Mouse (Mus musculus): Measurements from ENCODE around the gene Sptbn4. TPM values are rescaled to one million over a fixed set of nuclear protein-coding genes. Genes with fewer than 3 reads are reported as not detected.

Gene Sptbn4
- polyA plus RNA-seq, 1 experiment from 2014 or later: 0.33 TPM

DNA sequence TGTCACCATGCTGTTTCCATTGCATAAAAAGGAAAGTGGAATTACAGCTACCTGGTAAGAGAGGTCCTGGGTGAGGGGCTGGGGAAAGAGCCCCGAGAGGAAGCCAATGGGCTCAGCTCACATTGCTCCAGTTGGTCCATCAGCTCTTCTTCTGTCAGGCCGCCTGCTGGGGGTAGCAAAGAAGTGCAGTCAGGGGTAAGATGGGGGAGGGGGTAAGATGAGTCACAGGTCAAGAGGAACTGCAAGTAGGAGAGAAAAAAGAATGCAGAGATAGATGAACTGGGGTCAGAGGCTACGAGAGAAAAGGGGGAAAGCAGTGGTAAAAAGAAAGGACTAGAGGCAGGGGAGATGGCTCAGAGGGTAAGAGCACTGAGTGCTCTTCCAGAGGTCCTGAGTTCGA is 104.9 kb downstream of the Sptbn4 start:
- Histone ChIP-seq H3K4me3 (no peak overlapping the region), H3K36me3 (peaks cover 62% of the 10 kb centered on the region), H3K27ac (no peak overlapping the region), H3K27me3 (ENCODE audit: insufficient read depth, poor library complexity, severe bottlenecking) (peaks cover 22% of the 10 kb centered on the region), H3K4me1 (replicated peaks) (peaks cover 19% of the 10 kb centered on the region), H3K9me3 (no peaks in the 10 kb centered on the region)
- WGBS: 25% methylated on average over 4 of the region's 4 CpGs
- no peak for DNase-seq (ENCODE audit: low spot score)

- Histone ChIP-seq H3K9me3 (no peaks in the 10 kb centered on the region), H3K4me3 (peak overlapping the region; percentile 24), H3K36me3 (peaks cover 31% of the 10 kb centered on the region), H3K27me3 (ENCODE audit: insufficient read depth, poor library complexity, severe bottlenecking) (peaks cover 52% of the 10 kb centered on the region), H3K4me1 (replicated peaks) (peaks cover 30% of the 10 kb centered on the region), H3K27ac (no peak overlapping the region)
- no peak for DNase-seq (ENCODE audit: low spot score)
- 28% methylated on average over 7 of the region's 7 CpGs for WGBS
These were observed 108.0 kb downstream of the Sptbn4 start for GRCm38 (mm10) chr7:27339519-27339918.

DNA sequence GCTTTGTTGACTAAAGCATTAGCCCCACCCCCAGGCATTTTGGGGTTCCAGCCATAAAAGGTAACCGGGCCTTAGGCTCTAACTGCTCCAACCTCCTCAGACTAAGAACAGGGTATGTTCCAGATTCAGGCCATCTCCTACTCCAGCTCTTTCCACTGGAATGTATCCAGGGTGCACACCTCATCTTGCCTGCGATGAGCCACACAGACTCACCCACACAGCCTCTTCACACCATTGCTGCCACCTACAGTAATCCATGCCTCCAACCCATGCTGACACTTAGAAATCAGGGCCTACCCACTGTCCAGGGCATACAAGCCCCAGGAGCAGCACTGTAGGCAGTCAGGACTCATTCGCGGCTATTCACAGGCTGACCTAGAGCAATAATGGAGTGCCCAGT is 108.4 kb downstream of the Sptbn4 start:
- H3K27me3 ChIP-seq (ENCODE audit: insufficient read depth, poor library complexity, severe bottlenecking): peaks cover 56% of the 10 kb centered on the region
- no peak overlapping the region for H3K27ac ChIP-seq
- peak overlapping the region; percentile 24 for H3K4me3 ChIP-seq
- peaks cover 34% of the 10 kb centered on the region for H3K4me1 ChIP-seq (replicated peaks)
- peaks cover 27% of the 10 kb centered on the region for H3K36me3 ChIP-seq
- no peak for DNase-seq (ENCODE audit: low spot score)
- WGBS: 69% methylated on average over 4 of the region's 4 CpGs
- no peaks in the 10 kb centered on the region for H3K9me3 ChIP-seq

GRCm38 (mm10) chr7:27337175-27337853 is 110.2 kb downstream of the Sptbn4 start, which contains the start of gene Ltbp4:
Gene Ltbp4, minus strand, starts transcription at chr7:27337692.
- Histone ChIP-seq H3K4me1 (replicated peaks) (peaks cover 52% of the 10 kb centered on the region), H3K9me3 (no peaks in the 10 kb centered on the region), H3K36me3 (peaks cover 11% of the 10 kb centered on the region), H3K27me3 (ENCODE audit: insufficient read depth, poor library complexity, severe bottlenecking) (peaks cover 74% of the 10 kb centered on the region), H3K4me3 (peak within 1 kb of the TSS; percentile 58), H3K27ac (peak within 1 kb of the TSS; percentile 71)
- WGBS: under 1% methylated on average over 36 of the region's 36 CpGs
- DNase-seq (ENCODE audit: low spot score): peak; percentile 77

GRCm38 (mm10) chr7:27335928-27336823 is 111.3 kb downstream of the Sptbn4 start:
- peaks cover 57% of the 10 kb centered on the region for H3K4me1 ChIP-seq (replicated peaks)
- DNase-seq (ENCODE audit: low spot score): peak; percentile 91
- 0 out of 2 replicates have a peak, but pooled peaks cover under 1% of the 10 kb centered on the region for H3K36me3 ChIP-seq
- H3K27ac ChIP-seq: peak overlapping the region; percentile 71
- under 1% methylated on average over 47 of the region's 47 CpGs for WGBS
- no peaks in the 10 kb centered on the region for H3K9me3 ChIP-seq
- H3K27me3 ChIP-seq (ENCODE audit: insufficient read depth, poor library complexity, severe bottlenecking): peaks cover 86% of the 10 kb centered on the region
- H3K4me3 ChIP-seq: peak overlapping the region; percentile 58

DNA sequence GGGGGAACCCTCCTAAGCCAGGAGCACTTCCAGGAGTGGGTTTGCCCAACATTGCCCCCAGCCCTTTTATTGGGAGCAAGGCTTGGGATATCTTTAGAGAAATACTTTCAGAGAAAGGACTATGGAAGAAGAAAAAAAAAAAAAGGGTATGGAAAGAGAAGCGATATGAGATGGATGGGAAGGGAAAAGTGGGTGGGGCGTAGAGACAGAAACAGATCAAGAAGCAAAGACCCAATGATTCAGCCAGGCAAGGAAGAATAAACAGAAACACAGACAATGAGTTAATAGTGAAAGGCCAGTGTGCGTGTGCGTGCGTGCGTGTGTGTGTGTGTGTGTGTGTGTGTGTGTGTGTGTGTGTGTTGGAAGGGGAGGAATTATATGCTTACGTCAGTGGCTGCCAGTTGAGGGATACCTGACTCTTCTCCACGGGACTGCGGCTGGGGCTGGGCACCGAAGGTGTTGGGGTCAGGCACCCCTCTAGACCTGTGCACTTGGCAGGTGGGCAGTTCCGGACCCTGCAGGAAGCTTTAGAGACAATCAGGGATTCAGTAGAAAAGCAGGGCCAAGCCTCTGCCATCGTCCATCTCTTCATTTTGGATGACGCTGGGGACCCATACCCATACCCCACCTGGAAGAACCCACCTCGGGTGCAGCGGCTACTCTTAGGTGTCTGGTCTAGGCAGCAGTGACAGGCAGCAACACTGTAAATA is 112.3 kb downstream of the Sptbn4 start:
- no peaks in the 10 kb centered on the region for H3K9me3 ChIP-seq
- WGBS: 58% methylated on average over 15 of the region's 15 CpGs
- H3K36me3 ChIP-seq: no peaks in the 10 kb centered on the region
- peak overlapping the region; percentile 55; the same call in 1 of the 2 replicates for H3K4me3 ChIP-seq
- DNase-seq (ENCODE audit: low spot score): no peak
- H3K27ac ChIP-seq: no peak overlapping the region
- peaks cover 96% of the 10 kb centered on the region for H3K27me3 ChIP-seq (ENCODE audit: insufficient read depth, poor library complexity, severe bottlenecking)
- H3K4me1 ChIP-seq (replicated peaks): peaks cover 66% of the 10 kb centered on the region

GRCm38 (mm10) chr7:27334405-27334911 is 113.0 kb downstream of the Sptbn4 start:
- Histone ChIP-seq H3K9me3 (no peaks in the 10 kb centered on the region), H3K27me3 (ENCODE audit: insufficient read depth, poor library complexity, severe bottlenecking) (peaks cover 100% of the 10 kb centered on the region), H3K27ac (no peak overlapping the region), H3K4me3 (peak overlapping the region; percentile 55), H3K36me3 (no peaks in the 10 kb centered on the region), H3K4me1 (replicated peaks) (peaks cover 69% of the 10 kb centered on the region)
- no peak for DNase-seq (ENCODE audit: low spot score)
- 2% methylated on average over 32 of the region's 32 CpGs for WGBS

- WGBS: 5% methylated on average over 66 of the region's 77 CpGs
These were observed 114.1 kb downstream of the Sptbn4 start for GRCm38 (mm10) chr7:27333316-27333941.

GRCm38 (mm10) chr7:27332353-27333199 is 114.9 kb downstream of the Sptbn4 start:
- peak; percentile 81 for DNase-seq (ENCODE audit: low spot score)
- WGBS: 1% methylated on average over 39 of the region's 39 CpGs

More at GRCm38 (mm10) chr7:27333316-27333941, 114.1 kb downstream of the Sptbn4 start:
- no peaks in the 10 kb centered on the region for H3K36me3 ChIP-seq
- H3K9me3 ChIP-seq: no peaks in the 10 kb centered on the region
- H3K27ac ChIP-seq: 0 out of 2 replicates have a peak overlapping the region, but pooled peaks have one; percentile 40
- H3K27me3 ChIP-seq (ENCODE audit: insufficient read depth, poor library complexity, severe bottlenecking): peaks cover 100% of the 10 kb centered on the region
- H3K4me1 ChIP-seq (replicated peaks): peaks cover 75% of the 10 kb centered on the region
- DNase-seq (ENCODE audit: low spot score): peak; percentile 26
- peak overlapping the region; percentile 55 for H3K4me3 ChIP-seq

GRCm38 (mm10) chr7:27331854-27332253 is 115.6 kb downstream of the Sptbn4 start:
- H3K4me3 ChIP-seq: 0 out of 2 replicates have a peak overlapping the region, but pooled peaks have one; percentile 55
- H3K27me3 ChIP-seq (ENCODE audit: insufficient read depth, poor library complexity, severe bottlenecking): peaks cover 100% of the 10 kb centered on the region
- H3K4me1 ChIP-seq (replicated peaks): peaks cover 64% of the 10 kb centered on the region
- no peaks in the 10 kb centered on the region for H3K36me3 ChIP-seq
- H3K27ac ChIP-seq: no peak overlapping the region
- H3K9me3 ChIP-seq: no peaks in the 10 kb centered on the region
- no peak for DNase-seq (ENCODE audit: low spot score)
- 9% methylated on average over 8 of the region's 8 CpGs for WGBS

More at GRCm38 (mm10) chr7:27332353-27333199, 114.9 kb downstream of the Sptbn4 start:
- Histone ChIP-seq H3K9me3 (no peaks in the 10 kb centered on the region), H3K27ac (no peak overlapping the region), H3K27me3 (ENCODE audit: insufficient read depth, poor library complexity, severe bottlenecking) (peaks cover 100% of the 10 kb centered on the region), H3K36me3 (no peaks in the 10 kb centered on the region), H3K4me1 (replicated peaks) (peaks cover 71% of the 10 kb centered on the region), H3K4me3 (peak overlapping the region; percentile 55)

GRCm38 (mm10) chr7:27331541-27331851 is 116.0 kb downstream of the Sptbn4 start:
- 5% methylated on average over 8 of the region's 8 CpGs for WGBS
- Histone ChIP-seq H3K9me3 (no peaks in the 10 kb centered on the region), H3K4me1 (replicated peaks) (peaks cover 61% of the 10 kb centered on the region), H3K4me3 (peak overlapping the region; percentile 55; the same call in 1 of the 2 replicates), H3K36me3 (no peaks in the 10 kb centered on the region), H3K27ac (no peak overlapping the region), H3K27me3 (ENCODE audit: insufficient read depth, poor library complexity, severe bottlenecking) (peaks cover 100% of the 10 kb centered on the region)
- DNase-seq (ENCODE audit: low spot score): no peak

All from hindbrain, embryonic 10.5 days (tissue).